Mouse (Mus musculus): Measurements from ENCODE around the gene Kl. TPM values are rescaled to one million over a fixed set of nuclear protein-coding genes. Genes with fewer than 3 reads are reported as not detected.

The Kl gene
- under 1 TPM in 1 of 2 experiments, not detected in 1; 0.35 TPM for total RNA-seq (2021)
- polyA plus RNA-seq (2012; rRNA removed), result 0.09 and 0.18 TPM in 2 replicates
- long read RNA-seq, result 0 reads

- DNase-seq, result no peak
These were observed at the start of gene Kl for GRCm38 (mm10) chr5:150952328-150952668. Gene Kl (plus strand): TSS chr5:150952607.

GRCm38 (mm10) chr5:150906053-150907040, 46.1 kb upstream of the Kl start:
- DNase-seq, result no peak

- DNase-seq, result no peak
These were observed 40.3 kb upstream of the Kl start for GRCm38 (mm10) chr5:150912156-150912555.

- DNase-seq, result no peak
These were observed 39.8 kb upstream of the Kl start for GRCm38 (mm10) chr5:150912656-150913055.

GRCm38 (mm10) chr5:150915080-150916055, 37.0 kb upstream of the Kl start:
- no peak for DNase-seq

GRCm38 (mm10) chr5:150917131-150917858, 35.1 kb upstream of the Kl start:
- no peak for DNase-seq

- no peak for DNase-seq
These were observed 33.8 kb upstream of the Kl start for GRCm38 (mm10) chr5:150918599-150918998.

- no peak for DNase-seq
These were observed 33.1 kb upstream of the Kl start for GRCm38 (mm10) chr5:150919269-150919668.

GRCm38 (mm10) chr5:150919961-150920360, 32.4 kb upstream of the Kl start:
- no peak for DNase-seq

GRCm38 (mm10) chr5:150929406-150929805, 23.0 kb upstream of the Kl start:
- no peak for DNase-seq

- no peak for DNase-seq
These were observed 19.8 kb upstream of the Kl start for GRCm38 (mm10) chr5:150932596-150932995.

GRCm38 (mm10) chr5:150936213-150936612, 16.2 kb upstream of the Kl start:
- no peak for DNase-seq

- DNase-seq, result no peak
These were observed 15.6 kb upstream of the Kl start for GRCm38 (mm10) chr5:150936807-150937206.

GRCm38 (mm10) chr5:150937501-150937900, 14.9 kb upstream of the Kl start:
- no peak for DNase-seq

GRCm38 (mm10) chr5:150945576-150945975, 6.8 kb upstream of the Kl start:
- DNase-seq, result no peak

GRCm38 (mm10) chr5:150949131-150949530, 3.3 kb upstream of the Kl start:
- DNase-seq, result no peak

- no peak for DNase-seq
These were observed 1.1 kb upstream of the Kl start for GRCm38 (mm10) chr5:150951325-150951724.

- peak; percentile 13 for DNase-seq
These were observed 488 bp downstream of the Kl start for GRCm38 (mm10) chr5:150952669-150953521.

GRCm38 (mm10) chr5:150954791-150955190, 2.4 kb downstream of the Kl start:
- no peak for DNase-seq

GRCm38 (mm10) chr5:150959861-150960260, 7.5 kb downstream of the Kl start:
- no peak for DNase-seq

- DNase-seq, result no peak
These were observed 9.2 kb downstream of the Kl start for GRCm38 (mm10) chr5:150961615-150962014.

Measured in adrenal gland, adult 2 months (tissue).